Mouse (Mus musculus) embryo, embryonic 9.5 days (tissue): Measurements from ENCODE around the gene Wt1.

Experiments used
- DNase-seq: peaks from one replicate; pipeline ENCODE4 v3.0.0-alpha.2; 2017; ENCODE audit errors: extremely low spot score

Gene Wt1

DNA sequence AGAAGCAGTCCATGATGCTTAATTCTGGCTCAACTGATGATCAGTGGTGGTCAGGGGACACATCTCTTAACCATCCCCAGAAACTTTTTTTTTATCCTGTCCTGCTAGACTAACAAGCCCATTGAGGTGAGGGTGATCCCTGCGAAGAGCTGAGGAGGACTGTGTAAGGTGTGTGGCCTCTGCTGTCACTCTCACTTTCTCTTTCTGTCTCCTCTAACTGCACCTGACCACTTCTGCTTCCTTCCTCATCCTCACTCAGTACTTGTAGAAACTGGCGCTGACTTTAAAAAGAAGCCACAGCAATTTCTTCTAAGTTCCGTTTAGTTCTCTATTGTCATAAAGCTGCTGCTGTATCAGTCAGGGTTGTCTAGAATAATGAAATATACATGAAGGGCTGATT lies 58.8 kb downstream of the Wt1 start:
- DNase-seq = no peak

DNA sequence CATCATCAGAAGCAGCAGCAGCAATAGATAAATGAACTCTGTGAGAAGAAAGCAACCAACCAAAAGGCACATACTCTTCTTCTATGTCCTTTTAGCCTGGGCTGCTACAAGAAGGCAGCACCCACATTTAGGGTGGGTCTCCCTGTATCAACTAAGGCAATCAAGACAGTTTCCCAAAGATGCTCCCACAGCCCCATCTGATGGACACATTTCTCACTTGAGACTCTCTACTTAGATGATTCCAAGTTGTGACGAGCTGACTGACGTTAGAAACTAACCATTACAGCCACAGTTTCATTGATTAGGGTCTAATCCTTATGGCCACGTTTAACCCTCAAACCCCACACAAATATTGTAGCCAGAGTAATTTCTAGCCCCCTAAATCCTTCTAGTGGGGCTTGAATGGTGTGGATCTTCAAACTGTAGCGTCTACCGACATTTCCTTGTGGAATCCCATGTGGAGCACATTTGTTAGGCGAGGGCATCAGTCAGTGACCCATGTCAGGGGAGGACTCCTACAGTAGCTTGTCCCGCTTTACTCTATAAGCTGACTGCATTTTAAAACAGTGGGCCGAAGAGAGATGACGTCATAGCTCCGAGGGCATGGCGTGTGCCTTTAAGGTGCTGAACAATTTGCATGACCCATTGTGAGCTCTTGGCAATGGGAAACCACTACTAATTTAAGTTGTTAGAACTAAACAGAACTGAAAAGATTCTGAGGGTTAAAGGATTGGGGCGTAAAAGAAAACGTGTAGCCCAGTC lies 59.6 kb downstream of the Wt1 start:
- DNase-seq = no peak

DNA sequence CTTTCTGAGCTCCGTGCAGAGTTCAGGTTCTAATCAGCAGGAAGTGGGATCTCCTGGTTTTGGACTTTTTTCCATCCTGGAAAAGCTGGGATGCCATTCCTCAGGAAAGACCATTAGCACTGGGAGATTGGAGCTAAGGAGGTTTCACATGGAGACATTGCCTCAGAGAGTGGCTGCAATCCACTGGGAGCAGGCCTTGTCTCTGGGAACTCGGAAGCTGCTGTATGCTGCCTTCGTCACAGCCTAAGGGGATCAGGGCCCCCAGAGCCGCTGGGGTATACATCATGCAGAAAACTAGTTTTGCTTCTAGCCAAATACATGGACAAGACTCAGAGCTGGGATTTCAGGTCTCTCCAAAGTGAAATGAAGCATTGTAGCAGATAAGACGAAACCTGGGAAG lies 60.3 kb downstream of the Wt1 start:
- DNase-seq = no peak

DNA sequence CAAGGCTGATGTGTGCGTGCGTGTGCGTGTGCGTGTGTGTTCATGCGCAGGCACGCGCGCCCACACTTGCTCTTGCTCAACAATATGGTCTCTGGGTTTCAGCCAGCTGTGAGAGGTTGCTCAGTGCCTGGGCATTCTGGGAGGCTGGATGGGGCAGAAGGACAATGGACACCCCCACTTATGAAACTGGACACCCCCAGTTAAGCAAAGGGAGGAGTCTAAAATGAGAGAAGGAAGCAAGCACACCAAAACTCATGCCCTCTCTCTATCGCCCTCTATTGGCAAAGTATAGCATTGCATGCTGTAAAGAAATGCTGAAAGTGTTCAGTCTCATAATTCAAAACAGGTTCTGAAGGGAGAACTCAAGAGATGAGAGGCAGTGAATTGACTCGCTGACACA lies 61.9 kb downstream of the Wt1 start:
- DNase-seq = peak; percentile 42

DNA sequence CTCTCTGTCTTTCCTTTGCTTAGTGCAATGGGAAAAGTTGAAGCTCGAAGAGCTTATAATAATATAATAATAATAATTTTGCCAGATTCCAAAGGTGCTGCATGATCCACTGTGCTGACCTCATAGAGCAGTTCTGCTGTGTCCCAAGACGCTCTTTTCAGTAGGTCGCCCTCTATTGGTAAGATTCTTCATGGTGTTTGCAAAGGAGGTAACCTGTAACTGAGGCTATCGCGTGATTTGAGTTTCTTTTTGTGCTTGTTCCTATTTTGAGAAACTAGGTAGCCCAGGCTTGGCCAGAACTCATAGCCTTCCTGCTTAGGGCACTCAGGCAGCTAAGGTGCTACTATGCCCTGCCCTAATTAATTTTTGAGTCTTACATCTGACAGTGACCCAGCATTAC lies 63.0 kb downstream of the Wt1 start:
- peak; percentile 24 for DNase-seq

DNA sequence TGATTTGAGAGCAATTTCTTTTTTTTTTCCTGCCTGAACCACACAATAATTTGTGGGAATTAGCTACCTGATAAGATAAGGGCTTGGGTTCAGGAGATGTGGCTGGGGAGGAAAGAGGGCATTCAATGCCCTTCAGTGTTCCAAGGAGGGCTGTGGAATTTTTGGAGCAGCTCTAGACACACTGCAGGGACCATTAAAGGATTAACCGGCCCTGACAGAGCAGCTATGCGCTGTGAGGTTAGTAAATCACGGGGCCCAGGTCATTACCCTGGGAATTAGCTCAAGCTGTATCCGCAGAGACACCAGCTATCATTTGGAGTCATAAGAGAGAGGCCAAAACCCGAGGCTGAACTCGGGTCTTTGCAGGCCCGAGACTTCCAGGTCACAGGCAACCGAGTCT lies 73.8 kb downstream of the Wt1 start:
- DNase-seq = no peak

DNA sequence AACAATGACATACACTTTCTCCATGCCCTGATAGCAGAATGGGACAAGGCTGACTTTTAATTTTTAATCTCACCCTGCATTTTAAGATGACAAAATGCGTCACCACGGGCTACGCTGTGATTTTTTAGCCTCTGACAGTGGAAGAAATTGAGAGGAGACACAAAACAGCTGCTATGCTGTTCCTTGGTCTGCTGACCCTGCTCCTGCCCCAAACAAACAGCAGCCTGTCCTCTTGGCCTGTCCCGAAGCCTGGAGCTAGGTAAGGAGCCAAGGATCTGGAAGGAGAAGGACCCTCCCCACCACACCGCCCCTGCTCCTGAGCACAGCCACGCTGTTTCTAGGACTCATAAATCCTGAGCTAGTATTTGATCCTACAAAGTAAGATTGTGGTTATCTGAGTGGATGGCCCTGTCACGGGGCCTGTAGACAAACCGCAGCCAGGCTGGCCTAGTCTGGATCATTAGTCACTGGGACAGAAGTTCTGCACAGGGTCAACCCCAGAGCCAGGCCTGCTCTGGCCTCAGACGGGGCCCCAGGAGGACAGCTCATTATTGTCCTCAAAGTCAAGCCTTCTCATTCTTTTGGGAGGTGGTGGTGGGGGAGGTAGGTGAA lies 80.3 kb downstream of the Wt1 start:
- no peak for DNase-seq

DNA sequence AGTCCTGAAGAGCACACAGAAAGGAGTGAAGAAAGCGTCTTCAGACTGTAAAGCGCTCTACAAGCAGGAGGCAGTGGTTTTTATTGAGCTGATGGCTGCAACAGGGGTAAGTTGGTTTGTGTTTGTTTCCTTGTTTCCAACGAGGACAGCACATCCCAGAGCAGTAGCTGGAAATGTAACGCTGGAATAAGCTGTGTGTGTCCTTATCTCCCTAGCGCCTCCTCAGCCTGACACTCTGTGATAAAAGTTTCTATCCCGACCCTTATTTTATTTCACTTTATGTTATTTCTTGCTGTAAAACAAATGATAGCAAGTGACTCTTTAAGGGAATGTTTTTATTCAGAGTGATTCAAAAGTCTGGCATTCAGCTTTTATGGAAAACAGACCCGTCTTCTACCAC lies 86.5 kb downstream of the Wt1 start:
- DNase-seq = no peak

DNA sequence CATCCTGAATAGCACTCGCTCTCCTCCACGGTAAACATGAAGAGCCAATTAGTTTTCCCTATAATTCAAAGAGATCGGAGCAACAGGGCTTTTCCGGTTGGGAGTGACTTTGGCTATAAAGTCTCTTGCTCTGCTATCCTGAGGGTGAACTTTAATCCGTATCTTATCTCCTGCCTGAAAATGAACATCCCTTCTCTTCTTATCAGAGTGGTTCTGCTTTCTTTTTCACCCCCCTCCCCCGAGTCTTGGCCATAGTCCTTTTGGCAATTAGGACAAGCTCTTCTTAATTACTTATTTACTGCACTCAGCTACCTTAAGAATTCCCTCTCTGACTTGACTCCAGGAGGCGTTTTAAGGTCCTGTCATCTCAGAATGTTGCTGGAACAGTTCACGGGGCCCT lies 89.6 kb downstream of the Wt1 start:
- DNase-seq = no peak

DNA sequence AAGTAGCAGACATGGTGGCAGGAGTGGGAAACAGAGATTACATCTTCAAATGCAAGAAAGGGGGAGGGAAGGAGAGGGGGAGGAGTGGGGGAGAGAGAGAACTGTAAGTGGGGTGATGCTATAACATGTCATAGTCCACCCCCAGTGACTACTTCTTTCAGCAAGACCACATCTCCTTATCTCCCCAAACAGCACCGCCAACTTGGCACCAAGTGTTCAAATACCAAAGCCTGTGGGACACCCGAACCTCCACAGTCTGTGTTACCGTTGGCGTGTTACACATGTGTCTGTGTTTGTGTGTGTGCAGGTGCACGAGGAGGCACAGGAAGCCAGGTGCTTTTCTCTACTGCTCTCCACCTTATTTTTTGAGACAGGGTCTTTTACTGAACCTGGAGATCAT lies 92.9 kb downstream of the Wt1 start:
- DNase-seq = no peak

DNA sequence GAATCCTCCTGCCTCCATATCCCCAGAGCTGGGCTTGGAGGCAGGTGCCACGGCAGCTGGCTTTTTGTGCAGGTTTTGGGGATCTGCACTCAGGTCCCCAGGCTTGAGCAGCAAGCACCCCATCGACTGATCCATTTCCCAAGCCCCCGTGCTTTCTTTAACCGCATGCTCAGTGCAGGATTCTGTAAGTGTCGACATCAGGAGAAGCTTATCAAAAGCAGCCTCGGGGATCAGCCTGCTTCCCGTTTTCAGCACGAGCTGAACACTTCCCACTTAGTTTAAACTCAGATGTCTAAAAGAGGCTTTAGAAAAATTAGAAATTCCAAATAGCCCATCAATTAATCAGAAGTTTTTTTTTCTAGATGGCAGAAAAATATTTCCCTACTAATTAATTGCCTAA lies 93.3 kb downstream of the Wt1 start:
- DNase-seq = no peak

DNA sequence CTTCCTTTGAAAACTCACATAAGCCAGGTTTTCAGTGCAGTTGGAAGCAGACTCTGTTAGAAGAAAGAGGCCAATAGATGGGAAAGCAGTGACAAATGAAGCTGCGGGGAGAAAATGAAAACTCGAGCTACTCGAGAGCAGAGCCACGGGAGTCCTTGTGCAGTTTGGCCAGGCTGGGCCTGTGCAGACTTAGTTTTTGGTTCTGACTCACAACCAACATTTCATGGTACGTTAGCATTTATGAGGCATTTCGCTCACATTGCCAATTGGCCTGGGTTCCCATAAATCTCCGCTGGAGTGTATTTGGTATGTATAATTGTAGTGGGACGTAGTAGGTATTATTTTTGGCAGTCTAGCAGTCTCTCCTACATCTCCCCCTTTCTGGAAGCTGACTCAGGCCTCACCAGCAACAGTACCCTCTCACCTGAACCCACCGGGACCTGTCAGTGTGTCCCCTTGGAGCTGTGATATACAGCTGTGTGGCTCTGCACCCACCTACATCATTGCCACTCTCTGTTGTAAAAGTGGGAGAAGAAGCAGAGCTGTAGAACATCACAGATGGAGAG lies 94.5 kb downstream of the Wt1 start:
- no peak for DNase-seq
